Mouse (Mus musculus): ENCODE results near the gene C1qa. TPM values are rescaled to one million over a fixed set of nuclear protein-coding genes. Genes with fewer than 3 reads are reported as not detected.

The C1qa gene
- total RNA-seq (2021): 10 to 100 TPM; 44.5 to 48.3 TPM
- long read RNA-seq, experiment 1, transcript C1qa-201 (3 exons, 1,040 nt): major isoform, 54 of 60 reads
- long read RNA-seq, experiment 1, partial matches to known transcripts: 6 of 60 reads
- long read RNA-seq, experiment 1, other reads (novel, unspliced or antisense): 0 of 60 reads
- long read RNA-seq, experiment 2, transcript C1qa-201 (3 exons, 1,040 nt): major isoform, 31 of 31 reads
- long read RNA-seq, experiment 2, partial matches to known transcripts: 0 of 31 reads
- long read RNA-seq, experiment 2, other reads (novel, unspliced or antisense): 0 of 31 reads

DNA sequence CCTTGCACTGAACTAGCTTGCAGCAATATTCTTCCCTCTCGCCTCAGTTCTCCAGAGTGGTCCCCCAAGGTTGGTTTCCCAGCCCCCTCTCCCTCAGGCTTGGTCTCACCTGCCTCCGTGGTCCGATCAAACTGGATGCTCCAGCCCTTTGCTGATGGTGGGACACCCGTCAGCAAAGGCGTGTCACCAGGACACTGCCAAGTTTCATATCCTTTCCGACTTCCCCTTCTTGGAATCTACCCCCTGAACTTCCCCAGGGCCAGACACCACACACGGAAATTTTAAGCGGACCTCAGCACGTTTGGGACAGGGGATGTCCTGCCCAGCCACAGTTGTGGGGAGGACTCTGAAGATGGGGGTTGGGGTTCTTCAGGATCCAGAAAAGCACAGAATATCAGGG, at the start of gene C1qa:
C1qa (minus strand) TSS at position 167 of the 400 bp plus-strand sequence.
- Histone ChIP-seq H3K4me3 (no peak within 1 kb of the TSS), H3K27ac (no peak within 1 kb of the TSS)
- intact Hi-C loops (cut with DNase I): loop anchor here (10.0 kb wide), 1 partner anchor 506 kb away; the partner anchor contains the start of gene Cela3a
- TF ChIP-seq CTCF (IDR thresholded peaks at IDR 0.05): no peak
- DNase-seq (ENCODE audit: extremely low spot score in 1 of 2, low spot score in 2 of 2): no peak

DNA sequence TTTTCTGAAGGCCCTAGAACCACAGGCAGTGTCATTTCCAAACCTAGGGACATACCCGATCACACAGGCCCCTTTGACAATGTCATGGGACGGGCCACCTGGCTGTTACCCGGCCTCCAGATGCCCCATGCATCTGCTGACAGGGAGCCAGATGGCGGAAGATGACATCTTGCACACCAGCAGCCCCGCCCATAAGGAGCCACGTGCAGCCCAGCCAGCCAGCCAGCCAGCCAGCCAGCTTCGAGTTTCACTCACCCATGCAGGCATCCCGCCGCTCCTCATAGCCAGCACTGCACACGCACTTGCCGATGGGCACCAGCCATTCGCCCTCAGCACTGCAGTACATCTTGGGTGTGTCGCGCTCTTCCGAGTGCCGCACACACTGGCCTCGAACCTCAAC, 46.8 kb upstream of the C1qa start:
- H3K4me3 ChIP-seq: no peak overlapping the region
- no peak overlapping the region for H3K27ac ChIP-seq
- intact Hi-C loops (cut with DNase I): no loop called here
- DNase-seq (ENCODE audit: extremely low spot score in 1 of 2, low spot score in 2 of 2): no peak
- TF ChIP-seq CTCF (IDR thresholded peaks at IDR 0.05): no peak

- no peak overlapping the region for H3K4me3 ChIP-seq
- H3K27ac ChIP-seq: no peak overlapping the region
- DNase-seq (ENCODE audit: extremely low spot score in 1 of 2, low spot score in 2 of 2): no peak
- intact Hi-C loops (cut with DNase I): no loop called here
- no peak for TF ChIP-seq CTCF (IDR thresholded peaks at IDR 0.05)
These were observed 46.2 kb upstream of the C1qa start for GRCm38 (mm10) chr4:136944558-136945350.

DNA sequence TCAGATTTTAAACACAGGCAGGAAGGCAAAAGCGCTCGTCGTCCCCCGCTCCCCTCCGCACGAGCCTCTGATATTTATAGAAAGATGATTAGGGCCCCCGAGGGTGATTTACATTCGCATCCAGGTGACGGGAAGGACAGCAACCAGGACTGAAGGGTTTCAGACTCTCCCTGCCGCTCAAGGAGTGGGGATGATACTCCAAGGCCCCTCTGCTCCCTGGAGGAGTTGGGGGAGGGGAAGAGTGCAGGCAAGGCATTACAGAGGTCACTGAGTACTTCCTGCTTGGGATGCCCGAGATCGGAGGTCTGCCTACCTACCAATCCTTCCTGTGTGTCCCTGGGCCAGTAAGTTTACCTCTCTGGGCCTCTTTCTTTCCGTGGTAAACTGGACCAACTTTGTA, 44.6 kb upstream of the C1qa start:
- Histone ChIP-seq H3K27ac (no peak overlapping the region), H3K4me3 (no peak overlapping the region)
- intact Hi-C loops (cut with DNase I): no loop called here
- no peak for TF ChIP-seq CTCF (IDR thresholded peaks at IDR 0.05)
- no peak for DNase-seq (ENCODE audit: extremely low spot score in 1 of 2, low spot score in 2 of 2)

- intact Hi-C loops (cut with DNase I): no loop called here
- Histone ChIP-seq H3K4me3 (no peak overlapping the region), H3K27ac (no peak overlapping the region)
- DNase-seq (ENCODE audit: extremely low spot score in 1 of 2, low spot score in 2 of 2): no peak
- TF ChIP-seq CTCF (IDR thresholded peaks at IDR 0.05): no peak
These were observed 44.2 kb upstream of the C1qa start for GRCm38 (mm10) chr4:136942761-136943160.

DNA sequence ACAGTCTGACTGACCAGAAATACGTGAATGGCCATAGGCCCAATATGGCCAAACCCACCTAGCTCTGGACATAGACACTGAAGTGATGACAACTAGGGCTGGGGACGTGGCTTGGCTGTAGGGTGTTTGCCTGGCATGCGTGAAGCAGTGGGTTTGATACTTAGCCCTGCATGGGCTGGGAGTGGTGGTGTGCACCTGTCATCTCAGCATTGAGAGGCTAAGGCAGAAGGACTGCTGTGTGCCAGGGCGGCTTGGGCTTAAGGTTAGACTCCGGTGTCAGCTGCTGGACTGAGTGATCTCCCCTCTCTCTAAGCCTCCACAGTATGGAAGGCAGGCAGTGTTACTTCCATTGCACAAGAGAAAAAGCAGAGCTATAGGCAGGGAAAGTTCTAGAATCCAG, 39.3 kb upstream of the C1qa start:
- no peak for DNase-seq (ENCODE audit: extremely low spot score in 1 of 2, low spot score in 2 of 2)
- Histone ChIP-seq H3K27ac (no peak overlapping the region), H3K4me3 (no peak overlapping the region)
- intact Hi-C loops (cut with DNase I): no loop called here
- no peak for TF ChIP-seq CTCF (IDR thresholded peaks at IDR 0.05)

DNA sequence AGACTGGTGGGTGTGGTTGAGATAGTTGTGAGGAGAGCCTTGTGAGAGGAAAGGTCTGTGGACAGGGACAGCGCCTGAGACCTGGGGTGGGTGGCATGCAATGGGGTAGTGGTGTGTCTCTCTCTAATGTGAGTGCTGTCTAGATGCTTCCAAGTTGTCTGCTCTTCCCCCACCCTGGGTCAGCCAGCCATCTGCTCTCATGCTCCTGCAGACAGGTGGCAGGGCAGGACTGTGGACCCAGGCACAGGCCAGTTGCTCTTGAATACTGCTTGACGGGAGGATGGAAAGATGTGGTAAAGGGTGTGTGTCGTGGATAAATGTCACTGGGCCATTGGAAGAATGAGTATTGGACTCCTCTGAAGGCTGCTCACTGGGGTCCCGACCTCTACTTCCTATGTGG, 38.7 kb upstream of the C1qa start:
- H3K27ac ChIP-seq: no peak overlapping the region
- intact Hi-C loops (cut with DNase I): no loop called here
- H3K4me3 ChIP-seq: no peak overlapping the region
- TF ChIP-seq CTCF (IDR thresholded peaks at IDR 0.05): no peak
- DNase-seq (ENCODE audit: extremely low spot score in 1 of 2, low spot score in 2 of 2): no peak

DNA sequence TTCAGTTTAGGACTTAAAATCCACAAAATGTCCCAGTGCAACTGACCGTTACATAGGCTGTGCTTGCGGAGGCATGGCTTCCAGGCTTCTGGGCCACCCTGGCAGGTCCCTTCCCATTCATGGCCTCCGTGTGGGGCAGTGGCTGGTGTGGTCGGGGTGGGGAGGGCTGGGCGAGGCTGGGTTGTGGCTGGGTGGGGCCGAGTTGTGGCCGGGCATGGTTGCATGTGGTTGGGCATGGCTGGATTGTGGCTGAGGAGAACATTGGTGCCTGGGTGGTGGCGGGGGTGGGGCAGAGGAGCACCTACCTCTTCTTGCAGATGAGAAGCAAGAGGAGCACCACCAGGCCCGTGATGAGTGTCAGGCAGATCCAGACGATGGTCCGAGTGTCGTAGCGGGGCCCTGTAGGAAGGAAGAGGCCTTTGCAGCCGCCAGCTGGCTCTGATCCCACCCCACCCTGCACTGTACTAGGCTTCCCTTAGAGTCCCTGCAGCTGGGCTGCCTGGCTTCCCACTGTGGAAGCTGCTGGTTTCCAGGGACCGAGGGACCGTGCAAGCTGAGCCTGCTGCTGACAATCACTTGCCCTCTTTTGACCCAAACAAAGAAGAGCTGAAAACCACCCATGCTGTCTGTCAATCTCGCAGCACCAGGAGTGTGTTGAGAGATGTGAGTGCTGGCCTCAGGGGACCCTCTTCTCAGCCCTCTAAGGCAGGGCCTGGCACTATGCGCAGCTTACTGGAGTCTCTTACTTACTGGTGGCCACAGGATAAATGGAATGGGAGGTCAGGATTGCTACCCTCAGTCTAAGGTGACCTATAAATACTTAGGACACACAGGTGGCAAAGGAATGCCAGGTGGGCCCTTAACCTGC, 36.4 kb upstream of the C1qa start:
- H3K4me3 ChIP-seq: no peak overlapping the region
- no peak for DNase-seq (ENCODE audit: extremely low spot score in 1 of 2, low spot score in 2 of 2)
- no peak for TF ChIP-seq CTCF (IDR thresholded peaks at IDR 0.05)
- no peak overlapping the region for H3K27ac ChIP-seq
- intact Hi-C loops (cut with DNase I): no loop called here

DNA sequence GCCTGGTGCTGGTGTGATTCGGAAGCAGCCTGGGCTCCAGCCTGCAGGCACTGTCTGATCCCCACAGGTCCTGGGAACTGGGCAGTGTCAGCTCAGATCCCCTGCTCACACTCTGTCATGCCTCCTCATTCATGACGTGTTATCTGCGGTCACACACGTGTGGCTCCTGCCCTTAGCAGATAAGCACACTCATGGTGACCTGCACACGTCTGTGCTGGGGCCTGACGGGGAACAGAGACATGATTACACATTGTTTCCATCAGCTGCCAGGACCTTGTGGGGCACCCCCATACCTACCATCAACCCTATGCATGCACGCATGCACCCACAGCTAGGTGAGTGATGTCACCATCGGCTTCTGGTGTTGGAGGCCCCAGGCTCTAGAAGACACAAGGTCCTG, 31.9 kb upstream of the C1qa start:
- no peak for DNase-seq (ENCODE audit: extremely low spot score in 1 of 2, low spot score in 2 of 2)
- H3K4me3 ChIP-seq: no peak overlapping the region
- no peak overlapping the region for H3K27ac ChIP-seq
- TF ChIP-seq CTCF (IDR thresholded peaks at IDR 0.05): no peak
- intact Hi-C loops (cut with DNase I): no loop called here

DNA sequence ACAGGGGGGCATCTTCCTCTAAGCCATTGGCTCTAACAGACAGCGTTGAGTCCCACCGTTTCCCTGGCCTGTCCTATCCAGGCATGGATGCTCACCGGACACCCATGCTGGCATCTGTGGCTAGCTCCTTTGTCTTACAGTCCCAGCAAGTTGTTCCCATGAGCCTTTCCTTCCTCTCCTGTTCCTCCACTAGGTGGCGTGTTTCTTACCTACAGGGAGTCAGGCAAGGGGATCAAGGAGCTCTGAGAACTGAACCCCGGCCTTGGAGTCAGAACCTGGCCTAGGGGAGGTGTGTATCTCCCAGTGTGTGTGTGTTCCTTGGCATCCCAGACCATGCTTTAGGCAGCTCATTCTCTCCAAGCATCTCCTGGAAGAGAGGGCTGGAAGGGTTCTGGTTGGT, 30.3 kb upstream of the C1qa start:
- Histone ChIP-seq H3K27ac (no peak overlapping the region), H3K4me3 (no peak overlapping the region)
- TF ChIP-seq CTCF (IDR thresholded peaks at IDR 0.05): peak; percentile 65
- DNase-seq (ENCODE audit: extremely low spot score in 1 of 2, low spot score in 2 of 2): no peak
- intact Hi-C loops (cut with DNase I): loop anchor here (5.0 kb wide), 1 partner anchor 43 kb away; no protein-coding TSS in a partner anchor

DNA sequence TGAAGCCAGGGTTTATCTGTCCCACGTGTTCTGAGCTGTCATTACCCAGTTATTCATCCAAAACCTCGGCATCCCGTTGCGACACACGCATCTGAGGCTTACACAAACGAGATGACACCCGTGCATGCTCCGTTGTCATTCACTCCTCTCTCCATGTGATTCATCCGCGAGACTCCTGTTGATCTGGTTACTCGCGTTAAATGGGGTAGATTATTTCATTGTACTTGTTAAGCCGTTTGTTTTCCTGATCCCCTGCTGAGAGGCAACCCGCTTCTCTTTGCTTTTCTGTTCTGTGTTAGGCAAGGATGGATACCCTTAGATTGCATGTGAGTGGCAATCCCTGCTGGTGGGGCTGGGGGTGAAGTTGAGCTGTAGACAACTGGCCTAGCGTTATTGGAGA, 27.2 kb upstream of the C1qa start:
- H3K4me3 ChIP-seq: no peak overlapping the region
- intact Hi-C loops (cut with DNase I): loop anchor here (5.0 kb wide), 1 partner anchor 46 kb away; no protein-coding TSS in a partner anchor
- DNase-seq (ENCODE audit: extremely low spot score in 1 of 2, low spot score in 2 of 2): no peak
- H3K27ac ChIP-seq: no peak overlapping the region
- no peak for TF ChIP-seq CTCF (IDR thresholded peaks at IDR 0.05)

DNA sequence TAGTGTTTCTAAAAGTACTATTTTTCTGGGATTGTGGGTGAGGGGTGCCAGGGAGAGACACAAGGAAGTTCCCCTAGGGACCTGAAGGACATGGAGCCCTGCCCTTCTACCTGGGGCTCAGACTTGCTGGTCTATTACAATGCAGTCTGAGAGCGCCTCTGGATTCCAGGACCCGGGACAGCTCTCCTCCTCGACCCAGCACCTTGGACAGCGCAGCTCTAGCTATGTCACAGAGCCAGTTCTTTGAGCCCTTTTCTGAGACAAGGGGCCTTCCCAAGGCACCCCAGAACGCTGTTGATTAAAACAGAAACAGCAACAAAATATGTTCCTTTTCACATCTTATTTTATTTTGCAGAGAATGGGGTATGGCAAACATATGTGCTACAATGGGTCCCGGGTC, 25.9 kb upstream of the C1qa start:
- DNase-seq (ENCODE audit: extremely low spot score in 1 of 2, low spot score in 2 of 2): no peak
- intact Hi-C loops (cut with DNase I): no loop called here
- TF ChIP-seq CTCF (IDR thresholded peaks at IDR 0.05): no peak
- Histone ChIP-seq H3K4me3 (no peak overlapping the region), H3K27ac (no peak overlapping the region)

Data from left cerebral cortex, adult 2 months (tissue).